Mouse (Mus musculus): ENCODE measurements around the gene Vsig8. TPM values are rescaled to one million over a fixed set of nuclear protein-coding genes. Genes with fewer than 3 reads are reported as not detected.

The Vsig8 gene
- total RNA-seq, 2 experiments from 2014 or later = not detected

- intact Hi-C loops (cut with DNase I) = no loop called here
- no peak for DNase-seq
Measured at GRCm38 (mm10) chr1:172584271-172584670, 28.5 kb downstream of the Vsig8 start.

GRCm38 (mm10) chr1:172585026-172585425 is 29.3 kb downstream of the Vsig8 start:
- no peak for DNase-seq
- intact Hi-C loops (cut with DNase I) = no loop called here

GRCm38 (mm10) chr1:172585612-172586567 is 30.2 kb downstream of the Vsig8 start:
- intact Hi-C loops (cut with DNase I) = no loop called here

GRCm38 (mm10) chr1:172590385-172590784 is 34.6 kb downstream of the Vsig8 start, which contains the start of gene Slamf8:
Slamf8 (minus strand) TSS chr1:172590568.
- DNase-seq = peak; percentile 54 to 63
- intact Hi-C loops (cut with DNase I) = no loop called here

More at GRCm38 (mm10) chr1:172585612-172586567, 30.2 kb downstream of the Vsig8 start:
- no peak for DNase-seq

GRCm38 (mm10) chr1:172593321-172593720 is 37.6 kb downstream of the Vsig8 start:
- no peak for DNase-seq
- intact Hi-C loops (cut with DNase I) = no loop called here

- no peak for DNase-seq
- intact Hi-C loops (cut with DNase I) = loop anchor here (2.0 kb wide), 1 partner anchor 65 kb away; no protein-coding TSS in a partner anchor
Measured at GRCm38 (mm10) chr1:172593956-172594355, 38.2 kb downstream of the Vsig8 start.

GRCm38 (mm10) chr1:172594495-172594894 is 38.8 kb downstream of the Vsig8 start:
- intact Hi-C loops (cut with DNase I) = loop anchor here (2.0 kb wide), 1 partner anchor 66 kb away; no protein-coding TSS in a partner anchor
- DNase-seq = peak in 1 of 2 experiments; percentile 36

- intact Hi-C loops (cut with DNase I) = no loop called here
- no peak for DNase-seq
Measured at GRCm38 (mm10) chr1:172602326-172602725, 46.6 kb downstream of the Vsig8 start, which contains the start of gene Fcrl6. Fcrl6 (minus strand) TSS chr1:172602551.

GRCm38 (mm10) chr1:172611304-172611703 is 55.6 kb downstream of the Vsig8 start:
- no peak for DNase-seq
- intact Hi-C loops (cut with DNase I) = loop anchor here (5.0 to 10.0 kb wide), 2 partner anchors 44 to 783 kb away; no protein-coding TSS in a partner anchor

- no peak for DNase-seq
- intact Hi-C loops (cut with DNase I) = loop anchor here (1.0 to 10.0 kb wide), 3 partner anchors 45 to 782 kb away; no protein-coding TSS in a partner anchor
Measured at GRCm38 (mm10) chr1:172612745-172613144, 57.0 kb downstream of the Vsig8 start.

Other genes with a start within 250 kb of the Vsig8 start
- gene Kcnj9, start 226.6 kb upstream of the Vsig8 start, total RNA-seq (2021) = not detected
- gene Kcnj10, start 214.7 kb upstream of the Vsig8 start, total RNA-seq (2021) = under 1 TPM; 0.05 to 0.11 TPM
- gene Pigm, start 179.4 kb upstream of the Vsig8 start, total RNA-seq (2021) = 1 to 10 TPM; 4.4 to 4.8 TPM
- 1 to 10 TPM; 1.1 to 1.5 TPM for gene Slamf9, start 80.6 kb upstream of the Vsig8 start, total RNA-seq (2021)
- under 1 TPM; 0.75 to 0.76 TPM for gene Igsf9, start 74.2 kb upstream of the Vsig8 start, total RNA-seq (2021)
- 10 to 100 TPM; 71.9 to 78.4 TPM for gene Tagln2, start 55.9 kb upstream of the Vsig8 start, total RNA-seq (2021)
- under 1 TPM; 0.14 to 0.92 TPM for gene Cfap45, start 35.1 kb upstream of the Vsig8 start, total RNA-seq (2021)
- gene Slamf8, start 34.6 kb downstream of the Vsig8 start, total RNA-seq (2021) = under 1 TPM; 0.22 to 0.42 TPM
- gene Fcrl6, start 46.6 kb downstream of the Vsig8 start, total RNA-seq (2021) = not detected
- 10 to 100 TPM; 12.7 to 13.3 TPM for gene Dusp23, start 77.0 kb downstream of the Vsig8 start, total RNA-seq (2021)
- not detected for gene Crp, start 142.1 kb downstream of the Vsig8 start, total RNA-seq (2021)

Measured in heart, postnatal 36 days (tissue).